Mouse (Mus musculus) heart, postnatal 0 days (tissue): ENCODE measurements at regions not wholly inside any gene's neighbourhood (a gene's known extent, or its start where the extent isn't known, plus 50 kb on each side); places are given as distances from the start of the nearest gene placed in this dataset.

Source experiments
- ATAC-seq: fragments of 200-750 bp; cut with Nextera tagmentation; 2 replicates; pipeline ENCODE4 v1.8.0; 2017; ENCODE audit warnings: low read depth, moderate number of reproducible peaks, moderate library complexity; ENCODE audit not compliant: insufficient read depth
- DNase-seq: peaks from one replicate; pipeline ENCODE4 v3.0.0-alpha.2; 2016; ENCODE audit warnings: low spot score
- H3K27ac ChIP-seq: fragments of 300-500 bp; sonication (generic); 2 replicates; pipeline ENCODE4 v1.5.1; 2014; ENCODE audit warnings: low read depth, mild to moderate bottlenecking
- H3K27me3 ChIP-seq: fragments of 300-500 bp; sonication (generic); 2 replicates; pipeline ENCODE4 v1.6.1; 2014; ENCODE audit warnings: low read length, mixed read lengths; ENCODE audit not compliant: control insufficient read depth, insufficient read depth
- H3K36me3 ChIP-seq: fragments of 300-500 bp; sonication (generic); replicated peaks from 2 replicates; pipeline ENCODE4 v1.6.1; 2014; ENCODE audit warnings: low read length, mixed read lengths; ENCODE audit not compliant: control insufficient read depth, insufficient read depth
- H3K4me1 ChIP-seq: fragments of 300-500 bp; sonication (generic); 2 replicates; pipeline ENCODE4 v1.6.1; 2014; ENCODE audit warnings: antibody characterized with exemption; ENCODE audit not compliant: control insufficient read depth, insufficient read depth
- H3K4me2 ChIP-seq: fragments of 300-500 bp; sonication (generic); 2 replicates; pipeline ENCODE4 v1.6.1; 2014; ENCODE audit warnings: low read depth, mild to moderate bottlenecking, low read length, moderate library complexity
- H3K4me3 ChIP-seq: fragments of 300-500 bp; sonication (generic); 2 replicates; pipeline ENCODE4 v1.5.1; 2014; ENCODE audit warnings: low read depth, low read length
- H3K9ac ChIP-seq: fragments of 300-500 bp; sonication (generic); replicated peaks from 2 replicates; pipeline ENCODE4 v1.6.1; 2014; ENCODE audit warnings: low read depth, low read length, mixed read lengths
- H3K9me3 ChIP-seq: fragments of 300-500 bp; sonication (generic); replicated peaks from 2 replicates; pipeline ENCODE4 v1.6.1; 2016; ENCODE audit warnings: low read length; ENCODE audit not compliant: control insufficient read depth
- CTCF ChIP-seq: IDR thresholded peaks from 2 replicates; pipeline ENCODE4 v1.5.1; 2016; ENCODE audit warnings: antibody characterized with exemption, control low read depth, low read depth
- EP300 ChIP-seq: IDR thresholded peaks from 2 replicates; pipeline ENCODE4 v1.6.1; 2016; ENCODE audit warnings: antibody characterized with exemption, low read depth
- WGBS: fragments of 180-500 bp; shearing (Covaris S2); extraction: QIAGEN DNeasy Blood & Tissue Kit; methylation state at CpG from one replicate; pipeline ENCODE4 v1.1.7; 2014; 5-methylcytosine and 5-hydroxymethylcytosine counted together

- H3K9ac ChIP-seq = no peak overlapping the region
- ATAC-seq (no peak), DNase-seq (no peak)
- H3K9me3 ChIP-seq = no peaks in the 10 kb centered on the region
- TF ChIP-seq EP300 (no peak), CTCF (no peak)
- H3K4me1 ChIP-seq = no peaks in the 10 kb centered on the region
- H3K27me3 ChIP-seq = no peaks in the 10 kb centered on the region
- no peak overlapping the region for H3K4me3 ChIP-seq
- WGBS = 33% methylated on average over 2 of the region's 2 CpGs
- no peaks in the 10 kb centered on the region for H3K36me3 ChIP-seq
- H3K4me2 ChIP-seq = no peak overlapping the region
- H3K27ac ChIP-seq = no peak overlapping the region
Observed at GRCm38 (mm10) chr1:193522007-193522406, 151.9 kb upstream of the Camk1g start.

- WGBS = 89% methylated on average over 1 of the region's 1 CpGs
- Histone ChIP-seq H3K36me3 (no peaks in the 10 kb centered on the region), H3K9ac (no peak overlapping the region), H3K9me3 (no peaks in the 10 kb centered on the region), H3K27me3 (no peaks in the 10 kb centered on the region), H3K4me1 (no peaks in the 10 kb centered on the region), H3K4me3 (no peak overlapping the region), H3K4me2 (no peak overlapping the region), H3K27ac (no peak overlapping the region)
- TF ChIP-seq EP300 = no peak
- no peak for TF ChIP-seq CTCF
- ATAC-seq = no peak
- DNase-seq = no peak
Observed at GRCm38 (mm10) chr1:193518840-193519239, 148.7 kb upstream of the Camk1g start.

- DNase-seq (no peak), ATAC-seq (no peak)
- no peak overlapping the region for H3K9ac ChIP-seq
- H3K4me1 ChIP-seq = no peaks in the 10 kb centered on the region
- H3K4me2 ChIP-seq = no peak overlapping the region
- H3K4me3 ChIP-seq = no peak overlapping the region
- WGBS = 60% methylated on average over 4 of the region's 4 CpGs
- no peaks in the 10 kb centered on the region for H3K9me3 ChIP-seq
- no peaks in the 10 kb centered on the region for H3K36me3 ChIP-seq
- no peaks in the 10 kb centered on the region for H3K27me3 ChIP-seq
- no peak overlapping the region for H3K27ac ChIP-seq
- TF ChIP-seq EP300 (no peak), CTCF (no peak)
Observed at GRCm38 (mm10) chr1:193517968-193518367, 147.9 kb upstream of the Camk1g start.

DNA sequence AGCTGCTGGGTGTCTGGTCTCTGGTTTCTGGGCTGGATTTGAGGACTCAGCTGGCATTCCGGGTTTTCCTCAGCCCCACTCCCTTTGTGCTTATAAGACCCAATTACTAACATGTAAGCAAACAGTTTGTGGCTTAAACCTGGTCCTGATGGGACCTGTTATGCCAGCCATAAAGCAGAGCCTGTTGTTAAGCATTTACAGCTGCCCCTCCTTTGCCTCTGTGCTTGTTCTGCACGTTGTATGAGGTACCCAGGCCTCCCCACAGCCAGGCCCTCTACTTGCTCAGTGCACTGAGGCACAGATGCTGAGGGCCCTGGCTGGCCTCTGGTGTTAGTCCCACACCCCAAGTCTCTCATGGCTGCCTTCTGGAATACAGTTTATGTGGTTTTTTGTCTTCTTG is 147.2 kb upstream of the Camk1g start:
- H3K9ac ChIP-seq = no peak overlapping the region
- no peaks in the 10 kb centered on the region for H3K9me3 ChIP-seq
- no peaks in the 10 kb centered on the region for H3K4me1 ChIP-seq
- no peak for ATAC-seq
- no peaks in the 10 kb centered on the region for H3K36me3 ChIP-seq
- no peak overlapping the region for H3K4me2 ChIP-seq
- no peak overlapping the region for H3K4me3 ChIP-seq
- TF ChIP-seq EP300 = no peak
- TF ChIP-seq CTCF = no peak
- DNase-seq = no peak
- 74% methylated on average over 2 of the region's 2 CpGs for WGBS
- H3K27ac ChIP-seq = no peak overlapping the region
- no peaks in the 10 kb centered on the region for H3K27me3 ChIP-seq

GRCm38 (mm10) chr1:193516395-193516794 is 146.3 kb upstream of the Camk1g start:
- no peaks in the 10 kb centered on the region for H3K9me3 ChIP-seq
- no peak overlapping the region for H3K9ac ChIP-seq
- ATAC-seq (no peak), DNase-seq (no peak)
- H3K36me3 ChIP-seq = no peaks in the 10 kb centered on the region
- H3K27me3 ChIP-seq = no peaks in the 10 kb centered on the region
- WGBS = 81% methylated on average over 3 of the region's 3 CpGs
- TF ChIP-seq EP300 (no peak), CTCF (no peak)
- no peak overlapping the region for H3K27ac ChIP-seq
- no peaks in the 10 kb centered on the region for H3K4me1 ChIP-seq
- H3K4me2 ChIP-seq = no peak overlapping the region
- H3K4me3 ChIP-seq = no peak overlapping the region

DNA sequence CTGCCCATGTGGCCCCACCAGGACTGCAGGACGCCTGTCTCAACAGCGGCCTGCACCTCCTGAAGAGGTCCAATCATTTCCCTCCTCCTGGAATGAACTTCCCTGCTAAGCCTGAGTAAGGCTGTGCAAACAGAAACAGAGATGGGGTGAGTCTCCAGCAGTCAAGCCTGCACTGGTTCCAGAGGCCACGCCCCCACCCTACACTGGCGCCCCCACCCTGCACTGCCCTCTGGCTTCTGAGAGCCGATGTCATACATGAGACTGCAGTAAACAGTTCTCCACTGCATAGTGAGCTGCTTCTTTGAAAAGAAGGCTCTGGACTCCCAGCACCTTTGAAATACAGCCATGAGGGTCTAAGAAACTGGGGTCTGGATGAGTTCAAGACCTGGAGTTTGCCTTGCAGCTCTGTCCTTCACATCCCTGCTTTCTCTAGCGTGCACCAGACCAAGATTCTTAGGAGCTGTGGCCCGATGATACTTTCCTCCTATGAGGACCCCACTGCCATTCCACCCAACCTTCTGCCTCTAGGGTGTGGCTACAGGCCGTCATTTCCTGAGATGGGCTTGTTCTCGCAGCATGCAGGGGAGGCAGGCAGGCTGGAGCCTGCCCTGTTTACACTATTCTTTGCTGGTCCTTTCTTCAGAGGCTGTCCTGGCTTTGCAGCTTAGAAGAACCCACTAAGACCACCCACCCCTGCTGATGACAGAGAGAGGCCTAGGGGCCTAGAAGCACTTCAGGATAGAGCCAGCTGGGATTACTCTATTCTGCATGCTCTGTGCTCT is 144.0 kb upstream of the Camk1g start:
- H3K4me1 ChIP-seq = no peaks in the 10 kb centered on the region
- DNase-seq = peak; percentile 15
- H3K36me3 ChIP-seq = no peaks in the 10 kb centered on the region
- no peak overlapping the region for H3K4me3 ChIP-seq
- 43% methylated on average over 9 of the region's 9 CpGs for WGBS
- peak; percentile 51; the same call in 1 of the 2 replicates for ATAC-seq
- H3K9ac ChIP-seq = no peak overlapping the region
- H3K9me3 ChIP-seq = no peaks in the 10 kb centered on the region
- no peaks in the 10 kb centered on the region for H3K27me3 ChIP-seq
- TF ChIP-seq EP300 (no peak), CTCF (0 out of 2 replicates have a peak, but pooled peaks have one; percentile 5)
- no peak overlapping the region for H3K27ac ChIP-seq
- no peak overlapping the region for H3K4me2 ChIP-seq
